Mouse (Mus musculus) lung, adult 2 months (tissue): ENCODE data around the gene Olfr974. TPM values are rescaled to one million over a fixed set of nuclear protein-coding genes. Genes with fewer than 3 reads are reported as not detected.
"Not testable (repeated sequence)": the region's sequence is repeated elsewhere in the genome, so short reads cannot be mapped to it uniquely, and the experiment has no call there.

Source experiments
- DNase-seq: peaks from one replicate; pipeline ENCODE4 v3.0.0; 2022
- H3K4me1 ChIP-seq: fragments of 200-500 bp; 2 replicates; pipeline ENCODE4 v1.6.1; 2011; ENCODE audit warnings: low read length; ENCODE audit not compliant: control insufficient read depth, insufficient read depth
- H3K4me3 ChIP-seq: fragments of 200-500 bp; replicated peaks from 2 replicates; pipeline ENCODE3; 2011; ENCODE audit warnings: low read depth, mild to moderate bottlenecking, control low read depth, low read length; ENCODE audit errors: extremely low read depth
- CTCF ChIP-seq: fragments of 200-500 bp; IDR thresholded peaks from 2 replicates; pipeline ENCODE4 v1.5.1; 2011; ENCODE audit warnings: mild to moderate bottlenecking, low read length, control low read depth; ENCODE audit not compliant: insufficient read depth
- POLR2A ChIP-seq: fragments of 200-500 bp; IDR thresholded peaks from 2 replicates; pipeline ENCODE4 v1.6.1; 2011; ENCODE audit warnings: low read depth, mild to moderate bottlenecking, control low read depth, low read length, borderline replicate concordance; ENCODE audit errors: extremely low read depth
- WGBS: fragments of 180-500 bp; shearing (Covaris S2); methylation state at CpG from one replicate; pipeline ENCODE4 v1.1.7; 2018; 5-methylcytosine and 5-hydroxymethylcytosine counted together
- polyA plus RNA-seq: library from polyadenylated mRNA; depleted of rRNA; stranded (reverse); fragments of >200 nt; gene quantifications from 2 replicates; pipeline ENCODE4 v1.2.3, GENCODE M21; 2012; rRNA removed

Gene Olfr974
- polyA plus RNA-seq, result not detected in 2 replicates

- Histone ChIP-seq H3K4me3 (no peak within 1 kb of the TSS), H3K4me1 (no peaks in the 10 kb centered on the region)
- DNase-seq, result no peak
- 88% methylated on average over 1 of the region's 1 CpGs for WGBS
- TF ChIP-seq POLR2A (no peak), CTCF (no peak)
Observed at GRCm38 (mm10) chr9:39937201-39937600, at the start of gene Olfr974. Gene Olfr974, plus strand, starts transcription at chr9:39937501.

- no peaks in the 10 kb centered on the region for H3K4me1 ChIP-seq
- no peak overlapping the region for H3K4me3 ChIP-seq
- WGBS, result 65% methylated on average over 6 of the region's 6 CpGs
- no peak for DNase-seq
- TF ChIP-seq CTCF (no peak), POLR2A (no peak)
Observed at GRCm38 (mm10) chr9:39905106-39905505, 32.2 kb upstream of the Olfr974 start.

GRCm38 (mm10) chr9:39907036-39907435 lies 30.3 kb upstream of the Olfr974 start, which contains the start of gene Olfr229:
Gene Olfr229, plus strand, starts transcription at chr9:39907336.
- 59% methylated on average over 2 of the region's 2 CpGs for WGBS
- DNase-seq, result no peak
- Histone ChIP-seq H3K4me3 (no peak within 1 kb of the TSS), H3K4me1 (no peaks in the 10 kb centered on the region)
- TF ChIP-seq CTCF, result no peak
- TF ChIP-seq POLR2A, result no peak

- H3K4me3 ChIP-seq, result no peak overlapping the region
- TF ChIP-seq CTCF, result no peak
- no peak for TF ChIP-seq POLR2A
- no peaks in the 10 kb centered on the region for H3K4me1 ChIP-seq
- WGBS, result 61% methylated on average over 3 of the region's 3 CpGs
- DNase-seq, result no peak
Observed at GRCm38 (mm10) chr9:39909939-39910338, 27.4 kb upstream of the Olfr974 start.

GRCm38 (mm10) chr9:39927975-39928836 lies 9.1 kb upstream of the Olfr974 start:
- not testable (repeated sequence) for H3K4me3 ChIP-seq, H3K4me1 ChIP-seq, DNase-seq
- WGBS, result no CpG with 5 or more reads among the region's 4 CpGs

DNA sequence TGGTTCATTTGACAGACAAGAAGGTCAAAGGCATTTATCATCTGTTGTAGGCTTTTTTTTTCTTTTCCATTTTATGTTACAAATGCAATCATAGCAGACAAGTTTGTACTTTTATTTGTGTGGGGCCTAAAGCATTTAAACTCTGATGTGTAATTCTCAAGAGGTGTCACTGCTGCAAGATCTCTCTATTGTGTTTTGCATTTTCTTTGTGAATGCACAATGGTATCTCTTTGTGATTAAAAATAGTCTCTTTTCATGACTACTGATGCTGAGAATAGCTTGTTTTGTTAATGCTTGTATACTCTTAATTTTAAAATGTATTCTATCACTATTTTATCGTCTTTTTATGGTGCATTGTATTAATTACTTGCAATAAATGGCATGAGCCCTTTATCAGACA lies 8.5 kb upstream of the Olfr974 start:
- not testable (repeated sequence) for H3K4me3 ChIP-seq, H3K4me1 ChIP-seq, DNase-seq
- WGBS, result 60% methylated on average over 1 of the region's 1 CpGs

- H3K4me1 ChIP-seq, result no peaks in the 10 kb centered on the region
- no peak within 1 kb of the TSS for H3K4me3 ChIP-seq
- WGBS, result 48% methylated on average over 1 of the region's 1 CpGs
- no peak for TF ChIP-seq POLR2A
- no peak for TF ChIP-seq CTCF
- DNase-seq, result no peak
Observed at GRCm38 (mm10) chr9:39951946-39952345, 14.6 kb downstream of the Olfr974 start, which contains the start of gene Olfr975. Gene Olfr975, minus strand, starts transcription at chr9:39952046.

DNA sequence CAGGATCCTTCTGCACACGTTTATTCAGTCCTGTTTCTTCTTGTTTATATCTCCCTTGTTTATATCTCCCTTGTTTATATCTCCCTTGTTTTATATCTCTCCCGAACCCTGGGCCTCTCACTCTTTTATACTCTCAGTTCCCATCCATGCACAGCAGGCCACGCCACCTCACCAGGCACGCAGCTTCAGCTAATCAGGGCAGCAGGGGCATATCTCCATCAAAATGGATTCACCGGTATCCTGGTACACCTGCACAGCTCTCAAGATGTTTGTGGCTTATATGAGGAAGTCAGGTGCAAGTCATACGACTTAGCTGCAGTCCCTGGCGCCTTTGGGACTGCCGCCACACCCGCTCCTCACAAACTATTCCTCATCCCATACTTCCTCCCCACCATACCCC lies 23.7 kb downstream of the Olfr974 start, which contains the start of gene Olfr976:
TSS of gene Olfr976 (minus strand) at position 101 of the 400 bp plus-strand sequence.
- 73% methylated on average over 8 of the region's 9 CpGs for WGBS

GRCm38 (mm10) chr9:39976581-39977145 lies 39.4 kb downstream of the Olfr974 start:
- DNase-seq, H3K4me1 ChIP-seq, H3K4me3 ChIP-seq: not testable (repeated sequence)
- WGBS, result 71% methylated on average over 1 of the region's 1 CpGs

More for the DNA sequence above, 23.7 kb downstream of the Olfr974 start, which contains the start of gene Olfr976:
- DNase-seq, H3K4me3 ChIP-seq, H3K4me1 ChIP-seq: not testable (repeated sequence)

DNA sequence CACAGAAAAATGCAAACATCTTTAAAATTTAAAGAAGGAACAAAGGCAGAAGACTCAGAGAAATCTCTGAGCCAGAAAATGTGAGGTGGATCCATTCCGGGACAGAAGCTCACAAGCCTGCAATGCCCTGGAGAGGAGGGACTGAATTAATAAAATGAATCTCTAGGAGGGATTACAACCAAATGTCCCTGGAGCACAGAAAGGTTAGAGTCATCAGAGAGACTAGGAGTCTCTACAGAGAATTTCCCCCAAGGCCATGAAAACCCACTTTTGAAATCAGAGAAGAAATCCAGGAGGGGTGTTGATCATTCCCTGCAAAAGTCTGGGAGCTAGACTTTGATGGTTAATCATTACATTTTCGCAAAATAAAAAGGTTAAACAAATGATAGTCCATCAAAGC lies 54.5 kb downstream of the Olfr974 start, which contains the start of gene Olfr978:
TSS of gene Olfr978 (plus strand) at position 301 of the 400 bp plus-strand sequence.
- Histone ChIP-seq H3K4me3 (no peak within 1 kb of the TSS), H3K4me1 (no peaks in the 10 kb centered on the region)
- WGBS, result 88% methylated on average over 2 of the region's 2 CpGs
- DNase-seq, result no peak
- TF ChIP-seq POLR2A (no peak), CTCF (no peak)

Other genes with a start within 250 kb of the Olfr974 start
- not detected in 2 replicates for gene Olfr149, start 230.4 kb upstream of the Olfr974 start, polyA plus RNA-seq
- gene Olfr965, start 226.1 kb upstream of the Olfr974 start, polyA plus RNA-seq, result not detected in 2 replicates
- gene Olfr150, start 206.5 kb upstream of the Olfr974 start, polyA plus RNA-seq, result not detected in 2 replicates
- gene Olfr967, start 191.3 kb upstream of the Olfr974 start, polyA plus RNA-seq, result not detected in 2 replicates
- gene Olfr968, start 154.2 kb upstream of the Olfr974 start, polyA plus RNA-seq, result not detected in 2 replicates
- gene Olfr969, start 146.6 kb upstream of the Olfr974 start, polyA plus RNA-seq, result not detected in 2 replicates
- gene Olfr970, start 128.6 kb upstream of the Olfr974 start, polyA plus RNA-seq, result not detected in 2 replicates
- gene Olfr971, start 100.6 kb upstream of the Olfr974 start, polyA plus RNA-seq, result not detected in 2 replicates
- gene Olfr972, start 71.1 kb upstream of the Olfr974 start, polyA plus RNA-seq, result not detected in 2 replicates
- gene Olfr229, start 30.2 kb upstream of the Olfr974 start, polyA plus RNA-seq, result not detected in 2 replicates
- gene Olfr975, start 14.5 kb downstream of the Olfr974 start, polyA plus RNA-seq, result 0.05 TPM in 1 of 2 replicates, not detected in the other
- not detected in 2 replicates for gene Olfr976, start 23.6 kb downstream of the Olfr974 start, polyA plus RNA-seq
- gene Olfr978, start 54.6 kb downstream of the Olfr974 start, polyA plus RNA-seq, result not detected in 2 replicates
- gene Olfr979, start 66.0 kb downstream of the Olfr974 start, polyA plus RNA-seq, result not detected in 2 replicates
- gene Olfr980, start 72.1 kb downstream of the Olfr974 start, polyA plus RNA-seq, result not detected in 2 replicates
- gene Olfr981, start 84.0 kb downstream of the Olfr974 start, polyA plus RNA-seq, result not detected in 2 replicates
- gene Olfr982, start 136.3 kb downstream of the Olfr974 start, polyA plus RNA-seq, result not detected in 2 replicates
- gene Olfr983, start 156.1 kb downstream of the Olfr974 start, polyA plus RNA-seq, result not detected in 2 replicates
- not detected in 2 replicates for gene Olfr984, start 176.7 kb downstream of the Olfr974 start, polyA plus RNA-seq
- gene Olfr985, start 192.7 kb downstream of the Olfr974 start, polyA plus RNA-seq, result not detected in 2 replicates
- not detected in 2 replicates for gene Tmem225, start 210.6 kb downstream of the Olfr974 start, polyA plus RNA-seq
- not detected in 2 replicates for gene Olfr986, start 243.4 kb downstream of the Olfr974 start, polyA plus RNA-seq